Mouse (Mus musculus): ENCODE measurements around the gene Ift43.

DNA sequence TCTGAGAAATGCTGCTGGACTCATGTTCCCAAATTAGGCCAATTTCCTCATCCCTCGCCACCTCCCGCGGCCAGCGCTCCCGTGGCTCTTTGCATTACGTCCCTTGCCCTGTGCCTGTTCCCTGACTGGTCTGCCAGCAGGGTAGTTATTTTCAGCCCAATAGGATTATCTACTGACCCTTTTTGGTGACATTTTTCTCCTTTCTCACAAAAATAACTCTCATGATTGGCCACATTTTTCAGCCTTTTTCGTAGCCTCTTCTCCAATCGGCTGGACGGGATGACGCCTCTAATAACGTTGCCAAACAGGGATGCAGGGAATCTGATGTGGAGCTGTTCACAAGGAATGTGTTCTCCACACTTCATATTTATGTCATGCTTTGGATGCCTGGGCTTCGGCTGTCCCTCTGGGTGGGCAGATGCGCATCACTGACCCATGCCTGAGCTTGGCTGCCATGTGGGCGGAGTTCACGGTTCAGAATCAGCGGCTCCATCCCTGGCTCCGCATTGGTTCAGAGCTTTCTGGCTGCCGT is 9.3 kb downstream of the Ift43 start:
- no peak for TF ChIP-seq CTCF (conservative IDR thresholded peaks at IDR 0.05; ENCODE audit: low read length)
- TF ChIP-seq POU5F1 (IDR thresholded peaks at IDR 0.05; ENCODE audit: borderline replicate concordance, low read length): no peak
